Mouse (Mus musculus): ENCODE measurements around the gene Mrpl9.

- TF ChIP-seq GATA1 (IDR thresholded peaks at IDR 0.05; ENCODE audit: low read length) (no peak), TAL1 (IDR thresholded peaks at IDR 0.05; ENCODE audit: low read length) (no peak)
Measured at GRCm38 (mm10) chr3:94405561-94405960, 37.6 kb upstream of the Mrpl9 start.

Measured in erythroblast, embryonic 14.5 days (primary cell).